Mouse (Mus musculus): ENCODE data around the gene Aldh3a1. TPM values are rescaled to one million over a fixed set of nuclear protein-coding genes. Genes with fewer than 3 reads are reported as not detected.

The Aldh3a1 gene
- total RNA-seq, 2 experiments from 2014 or later = not detected

DNA sequence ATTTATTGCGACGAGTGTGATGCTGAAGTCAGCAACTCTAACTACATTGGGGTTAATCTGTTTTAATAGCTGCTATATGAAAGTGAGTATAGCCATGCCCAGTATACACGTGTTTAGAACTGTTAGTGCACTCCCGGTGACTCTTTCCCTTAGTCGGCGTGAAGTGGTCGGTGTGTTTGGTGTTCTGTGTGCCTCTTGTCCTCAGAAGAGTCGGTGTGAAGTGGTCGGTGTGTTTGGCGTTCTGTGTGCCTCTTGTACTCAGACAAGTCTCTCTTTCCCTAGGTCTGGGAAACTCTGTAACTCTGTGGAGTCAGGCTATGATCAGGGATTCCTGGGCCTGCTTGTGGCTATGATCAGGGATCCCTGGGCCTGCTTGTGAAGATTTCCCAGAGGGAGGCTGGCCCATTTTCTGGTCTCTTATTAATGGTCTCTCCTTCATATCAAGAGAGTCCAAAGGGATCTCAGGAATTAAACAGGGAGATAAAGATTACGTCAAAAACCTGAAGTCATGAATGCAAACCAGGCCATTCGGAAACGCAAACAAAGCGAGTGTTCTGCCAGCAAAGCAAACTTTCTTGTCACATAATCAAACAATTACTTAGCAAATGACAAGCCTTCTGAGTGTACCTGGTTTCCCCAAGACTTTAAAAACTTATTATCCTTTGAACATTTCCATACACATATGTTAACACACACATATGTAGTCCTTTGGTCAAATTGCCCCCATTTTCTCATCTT lies 10.6 kb upstream of the Aldh3a1 start:
- no peak for DNase-seq (ENCODE audit: low spot score in 2 of 2)

GRCm38 (mm10) chr11:61197935-61198334 lies 9.4 kb upstream of the Aldh3a1 start:
- DNase-seq (ENCODE audit: low spot score in 2 of 2) = no peak

GRCm38 (mm10) chr11:61199620-61200362 lies 7.5 kb upstream of the Aldh3a1 start:
- no peak for DNase-seq (ENCODE audit: low spot score in 2 of 2)

DNA sequence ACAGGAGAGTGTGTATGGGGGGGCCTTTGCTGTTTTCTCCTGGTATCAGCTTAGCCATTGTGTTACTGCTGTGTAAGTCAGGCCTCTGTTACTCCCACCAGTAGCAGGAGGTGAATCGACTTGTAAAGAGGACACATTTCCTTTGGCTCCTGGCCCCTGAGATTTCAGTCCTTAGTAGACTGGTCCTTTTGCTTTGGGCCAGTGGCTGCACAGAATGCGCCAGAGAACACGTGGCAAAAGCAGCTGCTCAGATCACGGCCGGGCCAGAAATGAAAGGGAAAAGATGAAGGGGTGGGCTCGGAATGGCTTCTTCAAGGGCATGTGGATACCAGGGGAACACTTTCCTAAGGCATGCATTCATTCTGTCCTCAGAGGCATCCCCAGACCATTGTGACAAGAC lies 5.2 kb upstream of the Aldh3a1 start:
- DNase-seq (ENCODE audit: low spot score in 2 of 2) = no peak

GRCm38 (mm10) chr11:61202810-61203209 lies 4.5 kb upstream of the Aldh3a1 start:
- no peak for DNase-seq (ENCODE audit: low spot score in 2 of 2)

DNA sequence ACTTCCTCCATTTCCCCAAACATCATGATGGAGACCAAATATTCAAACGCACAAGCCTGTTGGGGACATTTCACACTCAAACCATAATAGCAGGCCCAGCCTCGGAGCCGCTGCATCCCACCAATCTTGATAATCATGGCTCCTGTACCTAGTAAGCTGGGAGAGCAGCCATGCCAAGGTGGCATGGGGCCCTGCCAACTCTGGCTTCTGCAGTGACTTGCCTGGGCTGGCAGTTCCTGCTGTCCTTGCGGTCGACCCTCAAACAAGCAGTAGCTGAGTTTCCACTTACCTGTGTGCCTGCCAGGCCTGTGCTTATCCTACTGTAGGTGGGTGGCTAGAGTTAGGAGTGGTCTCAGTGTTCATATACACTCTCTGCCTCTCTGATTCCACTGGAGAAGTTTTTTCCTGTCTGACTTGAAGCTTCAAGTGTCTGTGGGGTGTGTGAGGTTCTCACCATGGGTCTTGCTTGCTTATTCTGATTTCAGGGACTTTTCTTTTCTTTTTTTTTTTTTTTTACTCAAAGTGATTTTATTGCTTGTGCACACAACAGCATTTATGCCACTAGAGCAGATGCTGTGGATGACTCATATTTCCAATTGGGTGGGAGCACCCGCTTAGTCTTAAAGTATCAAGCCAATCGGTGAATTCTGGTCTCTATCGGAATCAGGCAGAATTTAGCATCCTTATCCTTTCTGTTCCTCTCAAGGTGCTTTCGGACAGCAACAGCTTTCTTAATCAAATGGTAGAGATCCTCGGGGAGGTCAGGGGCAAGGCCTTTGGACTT lies 2.0 kb upstream of the Aldh3a1 start:
- no peak for DNase-seq (ENCODE audit: low spot score in 2 of 2)

DNA sequence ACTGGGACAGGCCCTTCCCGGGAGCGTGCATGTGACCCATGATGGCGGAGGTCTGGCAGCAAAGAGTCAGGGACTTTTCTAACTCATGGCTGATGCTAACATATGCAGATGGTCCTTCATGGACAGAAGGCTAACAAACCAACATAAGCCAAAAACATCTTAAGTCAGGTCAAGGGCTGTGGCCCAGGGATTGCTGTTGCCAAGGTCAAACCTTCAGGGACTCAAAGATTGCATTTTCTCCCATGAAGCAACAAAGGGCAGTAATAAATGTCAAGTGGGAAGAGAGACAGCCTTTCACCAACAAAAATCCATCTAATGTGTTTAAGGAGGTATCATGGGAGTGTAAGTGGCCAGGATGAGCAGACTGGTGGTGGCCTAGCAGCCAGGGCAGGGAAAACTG lies 1.2 kb upstream of the Aldh3a1 start:
- no peak for DNase-seq (ENCODE audit: low spot score in 2 of 2)

DNA sequence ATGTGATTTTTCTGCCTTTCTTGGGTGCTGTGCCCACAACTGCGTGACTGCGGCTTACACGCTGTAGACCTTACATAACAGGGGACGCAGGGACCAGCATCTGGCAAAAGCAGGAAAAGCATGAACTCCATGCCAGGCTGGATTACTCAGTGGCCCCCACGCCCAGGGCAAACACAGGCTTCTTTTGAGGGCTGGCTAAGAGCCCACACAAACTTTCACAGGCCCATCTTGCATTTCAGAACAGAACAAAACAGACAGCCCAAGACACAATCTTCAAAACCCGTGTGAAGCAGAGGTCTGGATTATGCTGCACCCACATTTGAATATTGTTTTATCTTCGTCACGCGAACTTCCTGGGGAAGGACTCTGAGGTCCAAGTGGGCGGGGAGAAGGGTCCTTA lies 979 bp downstream of the Aldh3a1 start:
- DNase-seq (ENCODE audit: low spot score in 2 of 2) = no peak

DNA sequence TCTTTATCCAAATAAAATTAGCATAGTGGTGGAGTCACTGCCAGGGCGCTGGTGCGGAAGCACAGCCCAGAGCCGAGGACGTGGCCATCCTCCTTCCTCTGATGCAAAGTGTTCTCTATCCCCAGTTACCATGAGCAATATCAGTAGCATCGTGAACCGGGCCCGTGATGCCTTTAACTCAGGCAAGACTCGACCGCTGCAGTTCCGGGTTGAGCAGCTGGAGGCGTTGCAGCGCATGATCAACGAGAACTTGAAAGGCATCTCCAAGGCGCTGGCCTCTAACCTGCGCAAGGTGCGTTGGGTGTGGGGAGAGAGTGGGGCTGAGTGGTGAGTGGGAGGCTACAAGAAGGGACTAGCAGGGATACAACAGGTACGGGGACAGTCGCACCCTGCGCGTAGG lies 4.8 kb downstream of the Aldh3a1 start:
- no peak for DNase-seq (ENCODE audit: low spot score in 2 of 2)

- DNase-seq (ENCODE audit: low spot score in 2 of 2) = no peak
Measured at GRCm38 (mm10) chr11:61215936-61216335, 8.6 kb downstream of the Aldh3a1 start.

GRCm38 (mm10) chr11:61220156-61220881 lies 13.0 kb downstream of the Aldh3a1 start:
- no peak for DNase-seq (ENCODE audit: low spot score in 2 of 2)

GRCm38 (mm10) chr11:61222007-61222406 lies 14.7 kb downstream of the Aldh3a1 start:
- DNase-seq (ENCODE audit: low spot score in 2 of 2) = no peak

DNA sequence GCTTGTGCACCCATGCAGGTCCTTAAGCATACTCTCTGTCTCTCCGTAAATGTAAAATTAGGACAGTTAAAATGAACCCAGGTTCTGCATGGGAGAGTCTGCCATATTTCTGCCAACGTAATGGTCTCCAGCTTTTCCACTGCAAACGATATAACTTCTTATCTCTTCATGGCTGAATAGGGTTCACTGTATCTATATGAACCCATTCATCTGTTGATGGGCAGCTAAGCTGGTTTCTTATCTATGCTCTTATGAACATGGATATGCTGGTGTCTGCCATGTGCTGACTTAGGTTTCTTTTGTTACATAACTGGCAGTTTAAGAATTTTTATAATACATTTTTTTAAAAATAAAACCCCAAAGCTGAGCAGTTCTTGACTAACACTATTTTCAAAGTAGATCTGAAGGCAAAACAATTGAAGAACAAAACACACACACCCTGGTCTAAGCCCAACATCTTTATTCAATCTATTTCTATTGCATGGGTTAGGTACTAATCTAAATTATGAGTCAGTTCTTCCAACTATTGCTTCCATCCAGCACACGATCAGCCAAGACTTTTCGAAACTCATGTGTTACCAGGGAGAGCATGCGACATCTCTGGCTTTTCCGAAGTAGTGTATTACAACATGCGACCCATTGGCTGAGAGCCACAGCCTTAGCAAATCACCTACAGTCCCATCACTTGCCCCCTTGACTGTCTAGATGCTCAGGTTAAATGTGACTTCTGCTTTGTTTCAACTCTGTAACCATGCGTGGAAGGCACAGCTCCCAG lies 15.8 kb downstream of the Aldh3a1 start:
- DNase-seq (ENCODE audit: low spot score in 2 of 2) = no peak

DNA sequence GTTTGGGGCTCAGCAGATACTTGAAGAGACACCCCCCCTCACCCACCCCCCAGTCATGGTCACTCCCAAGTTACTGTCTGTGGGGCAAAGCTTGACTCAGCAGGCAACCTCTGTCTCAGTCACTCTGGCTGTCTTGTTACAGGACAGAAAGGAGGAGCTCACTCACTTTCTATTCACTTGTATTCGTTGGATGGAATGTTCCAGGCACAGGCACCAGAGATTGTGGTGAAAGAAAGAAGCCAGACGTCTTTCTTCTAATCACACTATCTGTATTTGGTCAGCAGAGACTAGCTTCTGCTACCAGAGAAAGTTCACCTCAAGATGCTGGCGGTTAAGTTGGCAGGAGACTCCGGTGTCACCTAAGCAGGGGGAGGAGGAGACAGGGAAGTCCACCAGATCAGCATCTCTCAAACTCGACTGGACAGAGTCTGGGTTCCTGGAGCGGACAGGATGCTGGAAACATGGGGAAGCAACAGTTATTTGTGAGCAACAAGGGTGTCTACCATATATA lies 17.0 kb downstream of the Aldh3a1 start:
- no peak for DNase-seq (ENCODE audit: low spot score in 2 of 2)

DNA sequence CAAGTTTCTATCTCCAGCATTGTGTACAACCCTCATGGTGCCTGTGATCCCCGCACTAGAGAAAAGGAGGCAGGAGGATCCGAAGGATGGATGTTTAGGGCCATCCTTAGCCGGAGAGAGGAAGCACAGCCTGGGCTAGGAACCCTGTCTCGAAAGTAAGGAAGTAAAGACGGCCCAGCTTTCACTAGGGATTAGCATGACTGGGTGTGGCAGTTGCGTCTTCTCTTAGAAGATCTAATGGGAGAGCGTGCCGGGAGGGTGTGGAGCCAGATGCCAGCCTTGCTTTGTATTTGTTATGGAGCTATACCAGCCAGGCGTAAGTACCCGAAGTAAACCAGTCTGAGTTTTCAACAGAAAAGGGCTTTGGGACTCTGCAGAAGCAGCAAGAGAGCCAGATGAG lies 17.6 kb downstream of the Aldh3a1 start:
- DNase-seq (ENCODE audit: low spot score in 2 of 2) = no peak

DNA sequence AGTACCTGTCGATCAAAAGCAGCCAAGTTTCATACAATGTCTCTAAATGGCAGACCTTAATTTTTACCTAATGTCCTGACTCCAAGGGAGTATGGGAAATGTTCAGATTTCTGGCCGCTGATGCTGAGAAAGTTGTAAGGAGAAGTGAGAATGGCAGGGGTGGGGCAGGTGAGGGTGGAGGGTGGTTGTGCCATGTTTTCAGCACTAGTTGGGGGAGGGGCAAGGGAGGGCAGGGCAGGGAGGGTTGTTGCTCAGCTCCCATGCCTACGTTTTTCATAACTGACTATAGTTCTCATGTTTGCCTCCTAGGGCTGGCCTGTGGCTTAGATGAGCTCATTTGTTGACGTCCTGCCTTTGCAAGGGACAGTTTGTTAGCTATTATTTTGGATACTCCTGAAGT lies 18.2 kb downstream of the Aldh3a1 start:
- no peak for DNase-seq (ENCODE audit: low spot score in 2 of 2)

DNA sequence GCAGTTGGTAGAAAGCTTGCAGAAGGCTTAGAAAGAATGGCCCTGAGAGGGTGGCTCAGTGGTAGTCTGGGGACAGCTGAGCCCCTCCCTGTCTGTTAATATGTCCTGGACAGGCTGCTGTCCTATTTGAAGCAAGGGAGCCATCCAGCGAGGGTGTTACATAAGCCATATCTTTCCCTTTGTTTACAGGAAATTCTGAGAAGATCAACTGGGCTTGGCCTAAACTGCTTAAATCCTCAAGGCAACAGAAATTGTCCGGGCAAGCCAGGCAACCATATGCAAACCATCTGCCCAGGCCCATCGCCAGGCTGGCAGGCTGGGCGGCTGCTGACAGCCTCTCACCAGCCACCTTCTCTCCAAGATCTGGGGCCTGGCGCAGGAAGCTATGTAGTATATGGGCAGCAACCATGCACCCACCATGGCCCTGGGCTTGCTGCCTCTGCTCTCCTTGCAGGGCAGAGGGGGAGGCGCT lies 18.6 kb downstream of the Aldh3a1 start:
- no peak for DNase-seq (ENCODE audit: low spot score in 2 of 2)

DNA sequence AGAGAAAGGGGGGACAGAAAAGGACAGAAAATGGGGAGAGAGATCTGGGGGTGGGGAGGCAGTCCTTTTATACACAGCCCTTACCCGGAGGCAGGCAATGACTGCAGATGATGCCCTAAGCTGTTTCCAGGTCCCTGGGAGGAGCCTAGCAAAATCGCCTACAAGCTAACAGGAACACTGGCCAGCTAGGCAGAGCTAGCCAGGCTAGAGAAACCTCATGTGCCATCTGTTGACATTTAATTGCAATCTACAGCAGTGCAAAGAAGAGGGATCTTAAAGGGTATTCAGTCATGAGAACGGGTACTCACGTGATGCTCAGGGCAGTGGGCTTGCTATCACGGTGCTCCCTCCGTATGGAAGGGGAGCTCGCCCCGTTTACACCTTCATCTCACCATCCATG lies 20.5 kb downstream of the Aldh3a1 start:
- DNase-seq (ENCODE audit: low spot score in 2 of 2) = no peak

DNA sequence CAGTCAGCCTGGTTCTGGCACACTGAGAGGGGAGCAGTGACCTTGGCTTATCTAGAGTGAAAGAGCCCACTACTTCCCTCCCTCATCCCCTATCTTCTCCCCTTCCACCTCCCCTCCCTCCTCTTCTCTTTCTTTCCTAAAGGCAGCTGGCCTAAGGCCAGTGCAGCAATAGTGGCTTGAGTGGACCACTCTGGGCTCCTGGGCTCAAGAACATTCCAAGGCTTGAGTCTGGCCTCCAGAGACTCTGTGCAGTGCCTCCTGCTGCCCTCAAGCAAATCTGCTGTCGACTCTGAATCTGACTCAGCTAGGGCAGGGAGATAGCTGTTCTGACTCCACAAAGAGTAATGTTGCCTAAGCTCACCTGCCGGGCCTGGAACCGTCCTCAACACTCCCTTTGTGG lies 21.1 kb downstream of the Aldh3a1 start:
- DNase-seq (ENCODE audit: low spot score in 2 of 2) = no peak

DNA sequence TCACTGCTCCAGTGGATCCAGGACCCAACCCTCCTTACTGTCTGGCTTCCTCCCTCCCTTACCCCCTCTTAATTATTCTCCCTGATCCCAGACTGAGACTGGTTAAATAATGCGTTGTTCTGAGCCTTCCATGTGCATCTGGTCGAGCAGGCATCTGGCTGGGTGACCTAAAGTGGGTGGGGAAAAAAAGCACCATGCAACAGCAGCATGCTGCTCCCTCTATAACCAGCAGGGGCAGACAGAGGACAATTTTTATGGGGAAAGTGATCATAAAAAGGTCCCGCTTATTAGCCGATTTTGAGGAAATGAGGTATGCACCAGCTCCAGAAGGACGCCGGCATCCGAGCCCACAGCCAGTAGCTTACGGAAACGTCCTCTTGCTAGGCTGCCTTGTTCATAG lies 24.0 kb downstream of the Aldh3a1 start:
- peak in 1 of 2 experiments; percentile 37 for DNase-seq (ENCODE audit: low spot score in 2 of 2)

Measured in adrenal gland, postnatal 4 days (tissue).